Mouse (Mus musculus) 416B (cell line): ENCODE data around the gene Rimkla.

Experiments used
- DNase-seq: peaks from one replicate; pipeline ENCODE4 v3.0.0; 2011; ENCODE audit warnings: low read depth

Gene Rimkla

GRCm38 (mm10) chr4:119492291-119492932 is at the start of gene Rimkla:
Gene Rimkla (minus strand): TSS chr4:119492628.
- no peak for DNase-seq

DNA sequence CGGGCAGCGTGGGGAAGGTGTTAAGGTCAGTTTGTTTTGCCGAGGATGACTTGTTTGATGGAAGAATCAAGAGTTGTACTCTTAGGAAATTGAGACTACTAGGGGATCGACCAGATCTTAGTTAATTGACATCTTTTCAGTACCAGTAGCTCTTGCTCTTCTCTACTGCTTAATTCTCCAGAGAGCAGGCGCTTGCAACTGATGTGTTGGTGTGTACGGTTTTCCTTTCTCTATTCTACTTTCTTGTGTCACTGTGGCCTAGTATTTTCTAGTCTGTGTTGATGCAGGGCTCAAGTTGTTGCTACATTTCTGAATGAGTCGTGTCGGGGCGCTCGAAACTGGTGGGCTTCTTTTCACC is 48.1 kb upstream of the Rimkla start:
- no peak for DNase-seq

- peak; percentile 66 for DNase-seq
Measured at GRCm38 (mm10) chr4:119539836-119540532, 47.6 kb upstream of the Rimkla start.

GRCm38 (mm10) chr4:119539031-119539824 is 46.8 kb upstream of the Rimkla start, which contains the start of gene Frg2f1:
Gene Frg2f1 (minus strand): TSS chr4:119539529.
- peak; percentile 87 for DNase-seq

DNA sequence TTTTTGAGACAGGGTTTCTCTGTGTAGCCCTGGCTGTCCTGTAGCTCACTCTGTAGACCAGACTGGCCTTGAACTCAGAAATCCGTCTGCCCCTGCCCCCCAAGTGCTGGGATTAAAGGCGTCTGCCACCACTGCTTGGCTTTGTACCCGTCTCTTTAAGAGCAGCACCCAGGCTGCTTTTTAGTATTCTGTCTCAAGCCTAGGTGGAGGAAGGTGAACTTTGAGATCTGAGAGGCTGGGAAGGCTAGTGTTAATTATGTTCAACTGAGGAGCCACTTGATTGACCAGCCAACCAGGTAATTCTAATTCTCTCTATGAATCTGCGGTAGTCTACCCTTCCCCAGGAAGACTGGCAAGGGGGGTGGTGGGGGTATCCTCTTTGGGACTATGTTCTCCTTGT is 45.0 kb upstream of the Rimkla start:
- DNase-seq = no peak

DNA sequence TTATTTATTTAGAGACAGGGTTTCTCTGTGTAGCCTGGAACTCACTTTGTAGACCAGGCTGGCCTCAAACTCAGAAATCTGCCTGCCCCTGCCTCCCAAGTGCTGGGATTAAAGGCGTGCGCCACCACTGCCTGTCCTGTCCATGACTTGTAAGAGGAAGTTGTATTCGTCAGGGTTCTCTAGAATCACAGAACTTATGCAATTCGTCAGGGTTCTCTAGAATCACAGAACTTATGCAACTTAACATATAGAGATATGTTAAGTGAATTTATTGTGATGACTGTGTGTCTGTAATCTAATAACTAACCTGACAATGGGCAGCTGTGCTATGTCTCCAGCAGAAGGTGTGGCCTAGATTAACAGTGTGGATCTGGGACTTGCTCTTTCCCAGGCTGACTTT is 44.2 kb upstream of the Rimkla start, which contains the start of gene Foxj3:
Gene Foxj3, plus strand, starts transcription at position 390 of the 400 bp plus-strand sequence.
- DNase-seq = peak; percentile 59

DNA sequence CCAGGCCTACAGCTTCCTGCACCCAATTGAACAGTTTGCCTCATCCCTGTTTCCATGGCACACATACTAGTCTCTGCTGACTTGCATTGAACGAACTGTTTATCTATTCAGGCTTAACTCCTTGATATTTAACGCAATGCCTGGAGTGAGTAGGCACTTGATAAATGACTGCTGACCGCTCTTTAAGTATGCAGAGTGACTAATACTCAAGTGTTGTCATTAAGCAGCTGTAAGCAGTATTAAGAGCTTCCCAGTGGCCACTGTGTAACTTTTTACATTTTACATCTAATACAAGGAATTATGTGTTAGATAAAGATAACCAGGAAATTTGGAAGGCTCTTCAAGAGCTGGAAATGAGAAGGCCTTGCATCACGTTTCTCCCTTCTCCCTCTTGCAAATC is 42.7 kb upstream of the Rimkla start:
- DNase-seq = no peak

DNA sequence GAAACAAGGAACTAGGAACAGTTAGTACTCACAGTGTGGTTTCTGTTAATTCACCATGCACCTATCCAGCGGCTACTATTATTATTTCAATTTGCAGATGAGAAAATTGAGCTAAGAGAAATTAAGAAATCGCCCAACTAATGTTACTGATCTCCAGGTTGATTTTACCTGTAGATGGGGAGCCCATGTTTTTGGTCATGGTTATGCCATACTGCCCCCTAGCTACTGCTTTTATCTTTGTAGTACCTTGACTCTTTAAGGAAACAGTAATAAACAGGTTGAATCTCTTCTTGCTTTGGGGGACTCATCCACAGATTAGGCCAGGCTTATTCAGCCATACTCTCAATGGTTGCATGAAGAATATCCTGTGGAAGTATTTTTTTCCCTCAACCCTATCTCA is 39.4 kb upstream of the Rimkla start:
- peak; percentile 30 for DNase-seq

GRCm38 (mm10) chr4:119526329-119526845 is 34.0 kb upstream of the Rimkla start:
- peak; percentile 65 for DNase-seq

DNA sequence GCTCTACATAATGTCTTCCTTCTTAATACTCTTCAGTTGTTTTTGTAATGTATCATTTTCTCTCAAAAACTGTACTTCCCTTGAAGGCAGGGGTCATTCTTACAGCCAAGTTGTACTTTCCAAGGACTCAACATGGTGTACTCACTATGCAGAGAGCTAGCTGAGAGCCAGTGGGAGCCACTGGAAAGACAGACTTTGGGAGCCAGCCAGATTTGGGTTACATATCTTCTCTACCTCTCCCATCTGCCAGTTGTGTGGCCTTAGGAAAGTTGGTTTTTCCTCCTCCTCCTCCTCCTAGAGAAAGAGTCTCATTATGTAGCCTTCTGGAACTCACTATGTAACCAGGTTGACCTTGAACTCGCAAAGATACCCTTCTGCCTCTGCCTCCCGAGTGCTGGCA is 32.0 kb upstream of the Rimkla start:
- no peak for DNase-seq

DNA sequence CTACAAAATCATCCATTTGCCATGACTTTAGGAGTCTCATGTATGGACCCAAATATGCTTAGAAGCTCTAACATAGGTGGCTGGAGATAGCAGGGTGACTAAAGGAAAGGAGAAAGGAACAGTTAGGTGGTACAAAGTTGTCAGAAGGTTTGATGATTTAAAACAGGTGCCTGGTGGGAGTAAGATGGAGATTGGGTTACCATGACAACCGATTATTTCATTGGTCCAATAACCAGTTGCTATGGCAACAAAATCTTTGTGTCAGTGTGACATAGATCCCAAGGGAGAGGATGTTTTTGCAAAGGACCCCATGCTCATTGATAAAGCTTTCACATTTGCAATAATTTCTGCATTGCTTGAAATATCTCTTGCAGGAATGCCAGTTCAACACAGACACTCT is 31.6 kb upstream of the Rimkla start:
- no peak for DNase-seq

DNA sequence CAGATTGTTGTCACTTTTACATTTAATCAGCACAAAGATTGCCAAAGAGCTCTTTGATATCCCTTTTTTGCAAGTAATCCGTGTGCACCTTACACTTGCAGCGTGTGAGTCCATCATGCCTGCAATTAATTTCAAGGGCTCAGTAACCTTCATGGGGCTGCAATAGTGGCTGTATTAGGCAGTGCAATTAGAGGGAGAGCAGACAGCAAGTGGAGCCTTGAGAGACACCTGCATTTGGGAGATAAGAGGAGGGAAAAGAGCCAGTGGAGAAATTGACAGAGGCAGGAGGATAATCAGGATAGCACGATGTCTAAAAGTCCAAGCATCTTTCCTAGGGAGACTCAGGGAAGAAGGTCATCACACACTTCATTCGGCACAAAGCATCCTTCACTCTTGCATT is 31.1 kb upstream of the Rimkla start:
- no peak for DNase-seq

DNA sequence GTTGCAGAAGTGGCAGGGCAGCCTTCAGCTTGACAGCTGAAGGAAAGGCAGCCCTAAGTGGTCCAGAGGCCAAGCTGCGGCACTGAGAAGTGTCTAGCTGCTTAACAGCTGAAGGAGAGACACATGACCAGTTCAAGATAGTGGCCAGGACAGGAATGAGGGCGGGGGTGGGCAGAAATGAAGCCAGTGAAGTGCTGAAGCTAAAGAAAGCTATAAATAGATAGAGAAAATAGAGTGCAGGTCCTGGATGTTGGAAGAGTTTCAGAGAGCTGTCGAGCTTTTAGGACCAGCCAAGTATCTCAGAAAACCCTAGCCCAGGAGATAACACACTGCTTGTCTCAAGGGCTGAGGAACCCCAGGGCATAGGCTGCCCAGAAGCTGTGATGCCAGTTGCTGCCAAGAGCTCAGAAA is 20.3 kb upstream of the Rimkla start:
- DNase-seq = no peak

- no peak for DNase-seq
Measured at GRCm38 (mm10) chr4:119511591-119511990, 19.2 kb upstream of the Rimkla start.

DNA sequence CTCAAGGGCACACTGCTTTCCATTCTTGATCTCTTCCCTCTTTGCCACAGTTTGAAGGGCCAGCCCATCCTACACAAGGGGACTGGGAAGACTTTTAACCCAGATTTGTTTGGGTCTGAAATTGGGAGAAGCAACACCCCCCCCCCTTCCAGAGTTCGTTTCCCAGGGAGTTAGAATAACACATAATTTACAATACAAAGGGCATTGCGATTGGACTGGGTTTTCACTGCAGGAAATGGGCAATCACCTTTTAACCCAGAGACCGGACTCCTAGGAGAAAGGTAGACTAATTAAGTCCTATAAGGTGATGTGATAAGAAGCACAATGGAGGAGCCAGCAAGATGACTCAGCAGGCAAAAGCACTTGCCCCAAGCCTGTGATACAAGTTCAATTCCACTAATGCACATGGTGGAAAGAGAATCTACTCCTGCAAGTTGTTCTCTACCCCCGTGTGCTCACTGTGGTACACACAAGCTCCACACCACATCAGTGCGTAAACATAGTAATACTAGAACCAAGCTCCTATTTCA is 6.0 kb upstream of the Rimkla start:
- no peak for DNase-seq

GRCm38 (mm10) chr4:119492933-119493327 is 502 bp upstream of the Rimkla start:
- no peak for DNase-seq

DNA sequence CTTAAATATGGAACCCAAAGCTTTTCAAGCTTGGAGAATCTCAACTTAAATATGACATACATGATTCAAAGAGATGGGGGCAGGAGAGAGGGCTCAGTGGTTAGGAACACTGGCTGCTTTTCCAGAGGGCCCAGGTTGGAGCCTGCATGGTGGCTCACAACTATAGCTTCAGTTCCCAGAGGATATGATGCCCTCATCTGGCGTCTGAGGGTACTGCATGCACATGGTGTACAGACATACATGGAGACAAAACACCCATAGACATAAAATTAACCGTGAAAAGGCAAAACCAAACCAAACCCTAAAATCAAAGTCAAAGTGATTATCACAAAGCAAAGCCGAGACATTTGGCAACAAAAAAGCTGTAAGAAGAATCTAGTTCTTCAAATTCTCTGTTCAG is 1.6 kb downstream of the Rimkla start:
- DNase-seq = peak; percentile 39

- no peak for DNase-seq
Measured at GRCm38 (mm10) chr4:119489666-119490065, 2.8 kb downstream of the Rimkla start.

DNA sequence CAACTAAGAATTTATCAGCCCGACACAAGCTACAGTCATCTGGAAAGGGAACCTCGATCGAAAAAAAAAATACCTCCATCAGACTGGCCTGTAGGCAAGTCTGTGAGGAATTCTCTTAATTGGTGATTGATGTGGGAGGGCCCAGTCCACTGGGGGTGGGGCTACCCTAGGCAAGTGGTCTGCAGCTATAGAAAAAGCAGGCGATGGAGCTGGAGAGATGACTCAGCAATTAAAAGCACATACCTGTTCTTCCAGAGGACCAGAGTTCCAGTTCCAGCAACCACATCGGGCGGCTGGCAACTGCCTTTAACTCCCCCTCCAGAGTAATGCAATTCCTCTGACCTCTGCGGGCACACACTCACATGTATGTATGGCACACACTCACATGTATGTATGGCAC is 7.5 kb downstream of the Rimkla start:
- DNase-seq = no peak

- DNase-seq = no peak
Measured at GRCm38 (mm10) chr4:119483051-119483450, 9.4 kb downstream of the Rimkla start.

- DNase-seq = no peak
Measured at GRCm38 (mm10) chr4:119473150-119473549, 19.3 kb downstream of the Rimkla start.

GRCm38 (mm10) chr4:119472545-119472944 is 19.9 kb downstream of the Rimkla start:
- no peak for DNase-seq
